Mouse (Mus musculus) testis, adult 2 months (tissue): ENCODE results near the gene 0610009B22Rik. TPM values are rescaled to one million over a fixed set of nuclear protein-coding genes. Genes with fewer than 3 reads are reported as not detected.

ENCODE experiments used
- H3K27ac ChIP-seq: fragments of 200-500 bp; 2 replicates; pipeline ENCODE4 v1.5.1; 2012; ENCODE audit warnings: low read depth, low read length; ENCODE audit not compliant: control insufficient read depth, insufficient read depth
- H3K27me3 ChIP-seq: fragments of 200-500 bp; 2 replicates; pipeline ENCODE4 v1.6.1; 2012; ENCODE audit warnings: mild to moderate bottlenecking, low read length, moderate library complexity; ENCODE audit not compliant: control insufficient read depth, insufficient read depth
- H3K36me3 ChIP-seq: fragments of 200-500 bp; 2 replicates; pipeline ENCODE4 v1.6.1; 2012; ENCODE audit warnings: mild to moderate bottlenecking, low read length; ENCODE audit not compliant: control insufficient read depth, insufficient read depth
- H3K4me1 ChIP-seq: fragments of 200-500 bp; 2 replicates; pipeline ENCODE4 v1.6.1; 2012; ENCODE audit warnings: low read length; ENCODE audit not compliant: control insufficient read depth, insufficient read depth
- H3K4me3 ChIP-seq: fragments of 200-500 bp; 2 replicates; pipeline ENCODE4 v1.5.1; 2012; ENCODE audit warnings: low read depth, mild to moderate bottlenecking, low read length, moderate library complexity, mixed read lengths; ENCODE audit not compliant: control insufficient read depth
- CTCF ChIP-seq: fragments of 200-500 bp; IDR thresholded peaks from 2 replicates; pipeline ENCODE4 v1.5.1; 2012; ENCODE audit warnings: low read depth, mild to moderate bottlenecking, inconsistent platforms, low read length, moderate library complexity; ENCODE audit not compliant: control insufficient read depth, insufficient read depth, insufficient replicate concordance
- POLR2A ChIP-seq: fragments of 200-500 bp; IDR thresholded peaks from 2 replicates; pipeline ENCODE4 v1.6.1; 2012; ENCODE audit warnings: low read depth, mild to moderate bottlenecking, inconsistent platforms, low read length, moderate library complexity; ENCODE audit not compliant: control insufficient read depth
- polyA plus RNA-seq: library from polyadenylated mRNA; depleted of rRNA; stranded (reverse); fragments of >200 nt; gene quantifications from 2 replicates; pipeline ENCODE4 v1.2.3, GENCODE M21; 2012

The 0610009B22Rik gene
- polyA plus RNA-seq, 1 experiment: 43.3 TPM

GRCm38 (mm10) chr11:51649889-51650199 is 38.8 kb downstream of the 0610009B22Rik start:
- TF ChIP-seq CTCF: no peak
- no peak for TF ChIP-seq POLR2A
- Histone ChIP-seq H3K4me3 (peak overlapping the region; percentile 89), H3K36me3 (no peaks in the 10 kb centered on the region), H3K27me3 (no peaks in the 10 kb centered on the region), H3K4me1 (peaks cover 32% of the 10 kb centered on the region), H3K27ac (peak overlapping the region; percentile 46; the same call in 1 of the 2 replicates)

- Histone ChIP-seq H3K27me3 (no peaks in the 10 kb centered on the region), H3K27ac (peak overlapping the region; percentile 47), H3K4me3 (peak overlapping the region; percentile 89), H3K4me1 (peaks cover 32% of the 10 kb centered on the region), H3K36me3 (no peaks in the 10 kb centered on the region)
- no peak for TF ChIP-seq CTCF
- no peak for TF ChIP-seq POLR2A
These were observed 39.4 kb downstream of the 0610009B22Rik start for GRCm38 (mm10) chr11:51649111-51649888.

- TF ChIP-seq CTCF (no peak), POLR2A (peak; percentile 52; the same call in 1 of the 2 replicates)
- H3K4me1 ChIP-seq: peaks cover 32% of the 10 kb centered on the region
- H3K27ac ChIP-seq: peak overlapping the region; percentile 47
These were observed 40.1 kb downstream of the 0610009B22Rik start for GRCm38 (mm10) chr11:51648566-51648965.

GRCm38 (mm10) chr11:51646751-51647667 is 41.7 kb downstream of the 0610009B22Rik start:
- no peak overlapping the region for H3K4me3 ChIP-seq
- no peaks in the 10 kb centered on the region for H3K27me3 ChIP-seq
- H3K27ac ChIP-seq: 0 out of 2 replicates have a peak overlapping the region, but pooled peaks have one; percentile 22
- TF ChIP-seq POLR2A (no peak), CTCF (no peak)
- H3K36me3 ChIP-seq: no peaks in the 10 kb centered on the region
- peaks cover 32% of the 10 kb centered on the region for H3K4me1 ChIP-seq

More at GRCm38 (mm10) chr11:51648566-51648965, 40.1 kb downstream of the 0610009B22Rik start:
- Histone ChIP-seq H3K36me3 (no peaks in the 10 kb centered on the region), H3K27me3 (no peaks in the 10 kb centered on the region), H3K4me3 (peak overlapping the region; percentile 39)

GRCm38 (mm10) chr11:51646245-51646644 is 42.4 kb downstream of the 0610009B22Rik start:
- no peak overlapping the region for H3K4me3 ChIP-seq
- H3K27me3 ChIP-seq: no peaks in the 10 kb centered on the region
- H3K4me1 ChIP-seq: peaks cover 32% of the 10 kb centered on the region
- TF ChIP-seq POLR2A (no peak), CTCF (no peak)
- no peaks in the 10 kb centered on the region for H3K36me3 ChIP-seq
- H3K27ac ChIP-seq: no peak overlapping the region

- Histone ChIP-seq H3K4me1 (peaks cover 23% of the 10 kb centered on the region), H3K27ac (no peak overlapping the region)
These were observed 43.4 kb downstream of the 0610009B22Rik start for GRCm38 (mm10) chr11:51645293-51645692.

GRCm38 (mm10) chr11:51644217-51644616 is 44.5 kb downstream of the 0610009B22Rik start:
- H3K4me3 ChIP-seq: no peak overlapping the region
- H3K4me1 ChIP-seq: peaks cover 15% of the 10 kb centered on the region
- TF ChIP-seq POLR2A (no peak), CTCF (no peak)
- no peaks in the 10 kb centered on the region for H3K36me3 ChIP-seq
- H3K27me3 ChIP-seq: no peaks in the 10 kb centered on the region
- H3K27ac ChIP-seq: no peak overlapping the region

More at GRCm38 (mm10) chr11:51645293-51645692, 43.4 kb downstream of the 0610009B22Rik start:
- no peak for TF ChIP-seq CTCF
- no peak for TF ChIP-seq POLR2A
- Histone ChIP-seq H3K27me3 (no peaks in the 10 kb centered on the region), H3K4me3 (no peak overlapping the region), H3K36me3 (no peaks in the 10 kb centered on the region)
